Mouse (Mus musculus): ENCODE data around the gene Phactr3. TPM values are rescaled to one million over a fixed set of nuclear protein-coding genes. Genes with fewer than 3 reads are reported as not detected.

Gene Phactr3
- polyA plus RNA-seq, 1 experiment: 0.75 TPM

- Histone ChIP-seq H3K27me3 (ENCODE audit: control insufficient read depth, insufficient read depth, low read length, poor library complexity, severe bottlenecking) (0 out of 2 replicates have a peak, but pooled peaks cover 3% of the 10 kb centered on the region), H3K4me3 (ENCODE audit: low read depth, low read length) (peak overlapping the region; percentile 86), H3K9me3 (replicated peaks; ENCODE audit: control insufficient read depth, insufficient read depth, low read length, poor library complexity, severe bottlenecking) (no peaks in the 10 kb centered on the region), H3K27ac (ENCODE audit: insufficient read depth, low read length) (no peak overlapping the region), H3K36me3 (ENCODE audit: control insufficient read depth, insufficient read depth, low read length, poor library complexity, severe bottlenecking) (no peaks in the 10 kb centered on the region), H3K9ac (ENCODE audit: low read depth, poor library complexity, severe bottlenecking) (peak overlapping the region; percentile 50; the same call in 1 of the 2 replicates), H3K4me1 (ENCODE audit: control insufficient read depth, insufficient read depth, low read length) (peaks cover 1% of the 10 kb centered on the region)
- TF ChIP-seq CTCF (IDR thresholded peaks at IDR 0.05; ENCODE audit: low read depth, low read length): no peak
- no peak for TF ChIP-seq POLR2A (IDR thresholded peaks at IDR 0.05; ENCODE audit: insufficient read depth, low read length)
- no peak for TF ChIP-seq EP300 (IDR thresholded peaks at IDR 0.05; ENCODE audit: insufficient read depth, low read depth, low read length)
Measured at GRCm38 (mm10) chr2:178119561-178120355, 983 bp downstream of the Phactr3 start.

DNA sequence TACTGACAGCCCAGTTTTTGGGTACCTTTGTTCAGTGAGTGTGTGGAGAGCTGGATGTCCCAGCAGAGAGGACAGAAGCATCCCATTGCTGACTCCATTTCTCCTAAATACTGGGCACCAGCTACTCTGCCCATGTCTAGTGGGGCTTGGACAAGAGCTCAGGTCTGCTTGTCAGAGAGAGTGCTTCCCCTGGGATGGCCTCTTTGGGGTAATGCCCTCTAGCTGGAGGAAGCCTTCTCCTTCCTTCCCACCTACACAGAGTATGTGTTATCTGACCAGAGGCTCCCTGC, 1.5 kb downstream of the Phactr3 start:
- TF ChIP-seq EP300 (IDR thresholded peaks at IDR 0.05; ENCODE audit: insufficient read depth, low read depth, low read length) (no peak), POLR2A (IDR thresholded peaks at IDR 0.05; ENCODE audit: insufficient read depth, low read length) (no peak)
- no peak overlapping the region for H3K4me3 ChIP-seq (ENCODE audit: low read depth, low read length)
- H3K4me1 ChIP-seq (ENCODE audit: control insufficient read depth, insufficient read depth, low read length): peaks cover 1% of the 10 kb centered on the region
- H3K27me3 ChIP-seq (ENCODE audit: control insufficient read depth, insufficient read depth, low read length, poor library complexity, severe bottlenecking): 0 out of 2 replicates have a peak, but pooled peaks cover 3% of the 10 kb centered on the region
- H3K27ac ChIP-seq (ENCODE audit: insufficient read depth, low read length): no peak overlapping the region
- H3K9me3 ChIP-seq (replicated peaks; ENCODE audit: control insufficient read depth, insufficient read depth, low read length, poor library complexity, severe bottlenecking): no peaks in the 10 kb centered on the region
- H3K36me3 ChIP-seq (ENCODE audit: control insufficient read depth, insufficient read depth, low read length, poor library complexity, severe bottlenecking): no peaks in the 10 kb centered on the region
- H3K9ac ChIP-seq (ENCODE audit: low read depth, poor library complexity, severe bottlenecking): no peak overlapping the region

- Histone ChIP-seq H3K27me3 (ENCODE audit: control insufficient read depth, insufficient read depth, low read length, poor library complexity, severe bottlenecking) (0 out of 2 replicates have a peak, but pooled peaks cover 3% of the 10 kb centered on the region), H3K4me3 (ENCODE audit: low read depth, low read length) (no peak overlapping the region), H3K4me1 (ENCODE audit: control insufficient read depth, insufficient read depth, low read length) (peaks cover 1% of the 10 kb centered on the region), H3K9me3 (replicated peaks; ENCODE audit: control insufficient read depth, insufficient read depth, low read length, poor library complexity, severe bottlenecking) (no peaks in the 10 kb centered on the region), H3K9ac (ENCODE audit: low read depth, poor library complexity, severe bottlenecking) (no peak overlapping the region), H3K27ac (ENCODE audit: insufficient read depth, low read length) (no peak overlapping the region), H3K36me3 (ENCODE audit: control insufficient read depth, insufficient read depth, low read length, poor library complexity, severe bottlenecking) (no peaks in the 10 kb centered on the region)
- TF ChIP-seq POLR2A (IDR thresholded peaks at IDR 0.05; ENCODE audit: insufficient read depth, low read length): no peak
- TF ChIP-seq CTCF (IDR thresholded peaks at IDR 0.05; ENCODE audit: low read depth, low read length): no peak
- TF ChIP-seq EP300 (IDR thresholded peaks at IDR 0.05; ENCODE audit: insufficient read depth, low read depth, low read length): no peak
Measured at GRCm38 (mm10) chr2:178120651-178121374, 2.0 kb downstream of the Phactr3 start.

- H3K4me3 ChIP-seq (ENCODE audit: low read depth, low read length): no peak overlapping the region
Measured at GRCm38 (mm10) chr2:178121375-178121688, 2.6 kb downstream of the Phactr3 start.

DNA sequence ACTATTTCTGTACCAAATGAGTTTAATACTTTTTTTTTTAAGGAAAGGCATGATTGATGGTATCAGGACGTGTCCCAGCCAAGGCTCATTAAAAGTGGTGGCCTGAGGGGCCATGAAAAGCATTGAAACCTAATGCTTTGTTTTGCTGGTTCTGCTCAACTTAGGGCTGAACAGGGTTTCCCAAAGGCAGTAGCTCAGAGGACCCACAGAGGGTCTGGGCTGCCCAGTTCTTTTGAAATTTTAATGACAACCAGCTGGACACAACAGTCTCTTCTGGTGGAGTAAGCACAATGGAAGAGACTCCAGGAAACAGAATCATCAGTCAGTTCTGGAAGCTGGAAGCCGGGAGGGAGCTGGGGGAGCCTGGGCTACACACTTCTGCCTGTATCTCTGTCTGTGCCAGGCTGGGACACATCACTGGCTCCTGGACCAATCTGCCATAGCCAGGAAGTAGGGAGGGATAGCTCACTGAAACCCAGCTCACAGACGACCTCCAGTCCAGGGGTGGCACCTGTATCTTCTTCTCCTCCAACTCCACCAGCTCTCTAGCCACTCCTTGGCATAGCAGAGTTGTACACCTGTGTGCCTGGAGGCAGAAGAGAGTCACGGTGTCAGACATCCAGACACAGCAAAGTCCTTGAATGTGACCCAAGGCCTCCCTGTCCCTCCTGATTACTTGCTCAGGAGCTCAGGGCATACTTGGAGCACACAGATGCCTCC, 3.3 kb downstream of the Phactr3 start:
- TF ChIP-seq EP300 (IDR thresholded peaks at IDR 0.05; ENCODE audit: insufficient read depth, low read depth, low read length) (no peak), CTCF (IDR thresholded peaks at IDR 0.05; ENCODE audit: low read depth, low read length) (no peak)
- H3K4me1 ChIP-seq (ENCODE audit: control insufficient read depth, insufficient read depth, low read length): peaks cover 1% of the 10 kb centered on the region
- H3K27ac ChIP-seq (ENCODE audit: insufficient read depth, low read length): no peak overlapping the region
- H3K36me3 ChIP-seq (ENCODE audit: control insufficient read depth, insufficient read depth, low read length, poor library complexity, severe bottlenecking): no peaks in the 10 kb centered on the region
- no peak overlapping the region for H3K9ac ChIP-seq (ENCODE audit: low read depth, poor library complexity, severe bottlenecking)
- no peaks in the 10 kb centered on the region for H3K9me3 ChIP-seq (replicated peaks; ENCODE audit: control insufficient read depth, insufficient read depth, low read length, poor library complexity, severe bottlenecking)
- H3K27me3 ChIP-seq (ENCODE audit: control insufficient read depth, insufficient read depth, low read length, poor library complexity, severe bottlenecking): 0 out of 2 replicates have a peak, but pooled peaks cover 3% of the 10 kb centered on the region
- no peak overlapping the region for H3K4me3 ChIP-seq (ENCODE audit: low read depth, low read length)

More at GRCm38 (mm10) chr2:178121375-178121688, 2.6 kb downstream of the Phactr3 start:
- no peaks in the 10 kb centered on the region for H3K36me3 ChIP-seq (ENCODE audit: control insufficient read depth, insufficient read depth, low read length, poor library complexity, severe bottlenecking)
- no peak for TF ChIP-seq EP300 (IDR thresholded peaks at IDR 0.05; ENCODE audit: insufficient read depth, low read depth, low read length)
- TF ChIP-seq CTCF (IDR thresholded peaks at IDR 0.05; ENCODE audit: low read depth, low read length): no peak
- no peak for TF ChIP-seq POLR2A (IDR thresholded peaks at IDR 0.05; ENCODE audit: insufficient read depth, low read length)
- H3K9me3 ChIP-seq (replicated peaks; ENCODE audit: control insufficient read depth, insufficient read depth, low read length, poor library complexity, severe bottlenecking): no peaks in the 10 kb centered on the region
- H3K9ac ChIP-seq (ENCODE audit: low read depth, poor library complexity, severe bottlenecking): no peak overlapping the region
- H3K27ac ChIP-seq (ENCODE audit: insufficient read depth, low read length): no peak overlapping the region
- H3K27me3 ChIP-seq (ENCODE audit: control insufficient read depth, insufficient read depth, low read length, poor library complexity, severe bottlenecking): 0 out of 2 replicates have a peak, but pooled peaks cover 3% of the 10 kb centered on the region
- H3K4me1 ChIP-seq (ENCODE audit: control insufficient read depth, insufficient read depth, low read length): peaks cover 1% of the 10 kb centered on the region

Data from ES-Bruce4 (cell line).